Mouse (Mus musculus) stomach, postnatal 0 days (tissue): ENCODE measurements around the gene Gm36210.

Experiments
- CTCF ChIP-seq: IDR thresholded peaks from 2 replicates; pipeline ENCODE4 v1.5.1; 2016; ENCODE audit warnings: antibody characterized with exemption, low read depth, mild to moderate bottlenecking, moderate library complexity
- EP300 ChIP-seq: optimal IDR thresholded peaks from 2 replicates; pipeline ENCODE3; 2016; ENCODE audit warnings: antibody characterized with exemption

GRCm38 (mm10) chr7:4866631-4867180 is 39.6 kb downstream of the Gm36210 start:
- TF ChIP-seq CTCF (no peak), EP300 (no peak)
